Mouse (Mus musculus) kidney, embryonic 14.5 days (tissue): ENCODE measurements at regions not wholly inside any gene's neighbourhood (a gene's known extent, or its start where the extent isn't known, plus 50 kb on each side); places are given as distances from the start of the nearest gene placed in this dataset.

Experiments
- ATAC-seq: fragments of 200-750 bp; cut with Nextera tagmentation; 2 replicates; pipeline ENCODE4 v1.8.0; 2017; ENCODE audit warnings: moderate number of reproducible peaks, mild to moderate bottlenecking, moderate TSS enrichment, moderate library complexity; ENCODE audit not compliant: low FRiP score, low TSS enrichment
- H3K27ac ChIP-seq: fragments of 300-500 bp; sonication (generic); 2 replicates; pipeline ENCODE4 v1.5.1; 2014; ENCODE audit warnings: low read depth, mild to moderate bottlenecking, low read length, moderate library complexity, mixed read lengths
- H3K27me3 ChIP-seq: fragments of 300-500 bp; sonication (generic); 2 replicates; pipeline ENCODE4 v1.6.1; 2014; ENCODE audit warnings: mild to moderate bottlenecking, low read length; ENCODE audit not compliant: control insufficient read depth, insufficient read depth
- H3K36me3 ChIP-seq: fragments of 300-500 bp; sonication (generic); 2 replicates; pipeline ENCODE4 v1.6.1; 2014; ENCODE audit warnings: low read length, mixed read lengths; ENCODE audit not compliant: control insufficient read depth, insufficient read depth
- H3K4me1 ChIP-seq: fragments of 300-500 bp; sonication (generic); 2 replicates; pipeline ENCODE4 v1.6.1; 2014; ENCODE audit warnings: low read length, mixed read lengths; ENCODE audit not compliant: control insufficient read depth, insufficient read depth
- H3K4me2 ChIP-seq: fragments of 300-500 bp; sonication (generic); replicated peaks from 2 replicates; pipeline ENCODE4 v1.6.1; 2014; ENCODE audit warnings: low read depth, mild to moderate bottlenecking, low read length
- H3K4me3 ChIP-seq: fragments of 300-500 bp; sonication (generic); 2 replicates; pipeline ENCODE4 v1.5.1; 2014; ENCODE audit warnings: mild to moderate bottlenecking, low read length
- H3K9ac ChIP-seq: fragments of 300-500 bp; sonication (generic); 2 replicates; pipeline ENCODE4 v1.6.1; 2014; ENCODE audit warnings: low read depth, mild to moderate bottlenecking, low read length, moderate library complexity
- H3K9me3 ChIP-seq: fragments of 300-500 bp; sonication (generic); 2 replicates; pipeline ENCODE4 v1.6.1; 2016; ENCODE audit warnings: low read length; ENCODE audit not compliant: control insufficient read depth
- WGBS: fragments of 180-500 bp; shearing (Covaris S2); extraction: QIAGEN DNeasy Blood & Tissue Kit; methylation state at CpG from one replicate; pipeline ENCODE4 v1.1.7; 2014; 5-methylcytosine and 5-hydroxymethylcytosine counted together

GRCm38 (mm10) chr15:87415996-87416395, 128.1 kb upstream of the Fam19a5 start:
- H3K27ac ChIP-seq: no peak overlapping the region
- no peaks in the 10 kb centered on the region for H3K9me3 ChIP-seq
- H3K4me2 ChIP-seq: no peak overlapping the region
- H3K36me3 ChIP-seq: no peaks in the 10 kb centered on the region
- H3K4me3 ChIP-seq: no peak overlapping the region
- H3K4me1 ChIP-seq: no peaks in the 10 kb centered on the region
- H3K9ac ChIP-seq: no peak overlapping the region
- ATAC-seq: no peak
- no peaks in the 10 kb centered on the region for H3K27me3 ChIP-seq
- 87% methylated on average over 7 of the region's 7 CpGs for WGBS

- Histone ChIP-seq H3K36me3 (no peaks in the 10 kb centered on the region), H3K4me1 (no peaks in the 10 kb centered on the region), H3K9me3 (no peaks in the 10 kb centered on the region), H3K27ac (no peak overlapping the region), H3K27me3 (no peaks in the 10 kb centered on the region), H3K4me3 (no peak overlapping the region), H3K4me2 (no peak overlapping the region), H3K9ac (no peak overlapping the region)
- WGBS: 88% methylated on average over 4 of the region's 4 CpGs
- no peak for ATAC-seq
These were observed 122.4 kb upstream of the Fam19a5 start for GRCm38 (mm10) chr15:87421743-87422142.

GRCm38 (mm10) chr15:87433306-87433705, 110.8 kb upstream of the Fam19a5 start:
- ATAC-seq: no peak
- Histone ChIP-seq H3K36me3 (no peaks in the 10 kb centered on the region), H3K4me1 (no peaks in the 10 kb centered on the region), H3K9ac (no peak overlapping the region), H3K9me3 (no peaks in the 10 kb centered on the region), H3K4me2 (no peak overlapping the region), H3K4me3 (no peak overlapping the region), H3K27ac (no peak overlapping the region), H3K27me3 (no peaks in the 10 kb centered on the region)
- 94% methylated on average over 6 of the region's 6 CpGs for WGBS

- Histone ChIP-seq H3K27ac (no peak overlapping the region), H3K9me3 (no peaks in the 10 kb centered on the region), H3K36me3 (no peaks in the 10 kb centered on the region), H3K4me3 (no peak overlapping the region), H3K27me3 (no peaks in the 10 kb centered on the region), H3K4me2 (no peak overlapping the region), H3K9ac (no peak overlapping the region), H3K4me1 (no peaks in the 10 kb centered on the region)
- ATAC-seq: no peak
- WGBS: 96% methylated on average over 12 of the region's 12 CpGs
These were observed 110.2 kb upstream of the Fam19a5 start for GRCm38 (mm10) chr15:87433901-87434300.

- H3K36me3 ChIP-seq: no peaks in the 10 kb centered on the region
- no peak overlapping the region for H3K4me2 ChIP-seq
- no peak overlapping the region for H3K9ac ChIP-seq
- no peak for ATAC-seq
- no peaks in the 10 kb centered on the region for H3K9me3 ChIP-seq
- no peaks in the 10 kb centered on the region for H3K4me1 ChIP-seq
- H3K27ac ChIP-seq: no peak overlapping the region
- no peaks in the 10 kb centered on the region for H3K27me3 ChIP-seq
- no peak overlapping the region for H3K4me3 ChIP-seq
- WGBS: 100% methylated on average over 2 of the region's 2 CpGs
These were observed 108.5 kb upstream of the Fam19a5 start for GRCm38 (mm10) chr15:87435566-87435965.

GRCm38 (mm10) chr15:87437611-87438010, 106.5 kb upstream of the Fam19a5 start:
- Histone ChIP-seq H3K9ac (no peak overlapping the region), H3K9me3 (no peaks in the 10 kb centered on the region), H3K27me3 (no peaks in the 10 kb centered on the region), H3K4me3 (no peak overlapping the region), H3K4me1 (no peaks in the 10 kb centered on the region), H3K4me2 (no peak overlapping the region), H3K36me3 (no peaks in the 10 kb centered on the region), H3K27ac (no peak overlapping the region)
- 84% methylated on average over 5 of the region's 5 CpGs for WGBS
- ATAC-seq: no peak

GRCm38 (mm10) chr15:87458932-87459331, 85.2 kb upstream of the Fam19a5 start:
- WGBS: 16% methylated on average over 1 of the region's 1 CpGs
- Histone ChIP-seq H3K4me1 (no peaks in the 10 kb centered on the region), H3K4me2 (no peak overlapping the region), H3K36me3 (no peaks in the 10 kb centered on the region), H3K27ac (no peak overlapping the region), H3K9me3 (no peaks in the 10 kb centered on the region), H3K9ac (no peak overlapping the region), H3K4me3 (no peak overlapping the region), H3K27me3 (no peaks in the 10 kb centered on the region)
- ATAC-seq: no peak

- Histone ChIP-seq H3K4me1 (no peaks in the 10 kb centered on the region), H3K4me2 (no peak overlapping the region), H3K4me3 (no peak overlapping the region), H3K27me3 (no peaks in the 10 kb centered on the region), H3K9me3 (no peaks in the 10 kb centered on the region), H3K9ac (no peak overlapping the region), H3K27ac (no peak overlapping the region), H3K36me3 (no peaks in the 10 kb centered on the region)
- 0 out of 2 replicates have a peak, but pooled peaks have one; percentile 35 for ATAC-seq
- 40% methylated on average over 11 of the region's 11 CpGs for WGBS
These were observed 67.9 kb upstream of the Fam19a5 start for GRCm38 (mm10) chr15:87476247-87476646.

GRCm38 (mm10) chr15:87476862-87477490, 67.1 kb upstream of the Fam19a5 start:
- no peaks in the 10 kb centered on the region for H3K27me3 ChIP-seq
- H3K9me3 ChIP-seq: no peaks in the 10 kb centered on the region
- no peak overlapping the region for H3K4me2 ChIP-seq
- H3K4me1 ChIP-seq: no peaks in the 10 kb centered on the region
- WGBS: 72% methylated on average over 14 of the region's 14 CpGs
- no peak overlapping the region for H3K4me3 ChIP-seq
- H3K9ac ChIP-seq: no peak overlapping the region
- no peak overlapping the region for H3K27ac ChIP-seq
- no peak for ATAC-seq
- H3K36me3 ChIP-seq: no peaks in the 10 kb centered on the region
